In genomic region chr17:25874148-25874720, GRCm38 (mm10) we compare ENCODE assay signal across 8 mouse cellular contexts. TPM values are rescaled to one million over a fixed set of nuclear protein-coding genes. Genes with fewer than 3 reads are reported as not detected.
A peak's percentile ranks its signal among the peaks of the same experiment; 100 is the strongest.
DNase-seq lines count a peak whose midpoint lies in the region; ATAC-seq lines count a peak whose summit lies in the region.

No protein-coding gene starts in this region.

- H3K4me3 ChIP-seq in heart, embryonic 14.5 days (ENCODE audit: control insufficient read depth in 1 of 2, insufficient read depth in 1 of 2, low read depth in 1 of 2, low read length in 2 of 2) = peak overlapping the region; percentile 58 to 77
- peak overlapping the region; percentile 80 for H3K4me3 ChIP-seq in hindbrain, embryonic 13.5 days
- H3K4me3 ChIP-seq in midbrain, embryonic 12.5 days = peak overlapping the region; percentile 78

- H3K9me3 ChIP-seq in heart, embryonic 14.5 days (ENCODE audit: control insufficient read depth, low read length) = no peaks in the 10 kb centered on the region
- no peaks in the 10 kb centered on the region for H3K9me3 ChIP-seq in hindbrain, embryonic 13.5 days
- no peaks in the 10 kb centered on the region for H3K9me3 ChIP-seq in midbrain, embryonic 12.5 days

- peaks cover 13 to 23% of the 10 kb centered on the region in 2 experiments for H3K4me1 ChIP-seq in heart, embryonic 14.5 days (ENCODE audit: control insufficient read depth in 2 of 2, insufficient read depth in 2 of 2, low read length in 2 of 2)
- H3K4me1 ChIP-seq in hindbrain, embryonic 13.5 days (replicated peaks) = peaks cover 30% of the 10 kb centered on the region
- peaks cover 25% of the 10 kb centered on the region for H3K4me1 ChIP-seq in midbrain, embryonic 12.5 days

- H3K36me3 ChIP-seq in heart, embryonic 14.5 days (ENCODE audit: control insufficient read depth, insufficient read depth, low read length) = peaks cover 16% of the 10 kb centered on the region; the same call in 1 of the 2 replicates
- peaks cover 17% of the 10 kb centered on the region for H3K36me3 ChIP-seq in hindbrain, embryonic 13.5 days
- H3K36me3 ChIP-seq in midbrain, embryonic 12.5 days = peaks cover 17% of the 10 kb centered on the region

- no peak for DNase-seq in heart, adult 18-20 months
- peak; percentile 65 to 67 for DNase-seq in adrenal gland, postnatal 36 days
- no peak for DNase-seq in thymus, postnatal 25 days
- no peak for DNase-seq in frontal cortex, postnatal 10 days (ENCODE audit: low spot score in 2 of 2)
- DNase-seq in thymus, postnatal 10 days (ENCODE audit: low spot score in 2 of 2) = no peak

- peak overlapping the region; percentile 51 to 89 for H3K27ac ChIP-seq in heart, embryonic 14.5 days (replicated peaks in 1 of 2; ENCODE audit: control insufficient read depth in 1 of 2, insufficient read depth in 1 of 2, low read depth in 2 of 2, low read length in 2 of 2)
- peak overlapping the region; percentile 97 for H3K27ac ChIP-seq in hindbrain, embryonic 13.5 days
- peak overlapping the region; percentile 94 for H3K27ac ChIP-seq in midbrain, embryonic 12.5 days (replicated peaks)

- H3K9ac ChIP-seq in heart, embryonic 14.5 days (ENCODE audit: low read length) = peak overlapping the region; percentile 81
- peak overlapping the region; percentile 87 for H3K9ac ChIP-seq in hindbrain, embryonic 13.5 days
- peak overlapping the region; percentile 55 for H3K9ac ChIP-seq in midbrain, embryonic 12.5 days (replicated peaks)

- no peak for ATAC-seq in heart, embryonic 14.5 days (ENCODE audit: insufficient number of reproducible peaks, insufficient read depth, low FRiP score, low read depth)
- no peak for ATAC-seq in hindbrain, embryonic 13.5 days (ENCODE audit: low FRiP score)
- no peak for ATAC-seq in midbrain, embryonic 12.5 days (ENCODE audit: low FRiP score, low read depth)

- 9% methylated on average over 14 of the region's 14 CpGs for WGBS in heart, embryonic 14.5 days
- WGBS in hindbrain, embryonic 13.5 days = 7% methylated on average over 14 of the region's 14 CpGs
- WGBS in midbrain, embryonic 12.5 days = 7% methylated on average over 14 of the region's 14 CpGs

- H3K4me2 ChIP-seq in heart, embryonic 14.5 days (ENCODE audit: low read length) = peak overlapping the region; percentile 90
- peak overlapping the region; percentile 96 for H3K4me2 ChIP-seq in hindbrain, embryonic 13.5 days
- H3K4me2 ChIP-seq in midbrain, embryonic 12.5 days (replicated peaks) = peak overlapping the region; percentile 95

- no peaks in the 10 kb centered on the region for H3K27me3 ChIP-seq in heart, embryonic 14.5 days (ENCODE audit: control insufficient read depth, insufficient read depth, low read length)
- no peaks in the 10 kb centered on the region for H3K27me3 ChIP-seq in hindbrain, embryonic 13.5 days
- no peaks in the 10 kb centered on the region for H3K27me3 ChIP-seq in midbrain, embryonic 12.5 days

RNA-seq across cellular contexts. Expression of gene Mettl26, which starts 0.6 kb away (rescaled TPM):
- polyA plus RNA-seq in heart, embryonic 14.5 days (2014; fragmentation: Nextera tagmentation; extraction: Ambion mirVana) = 36.7 and 41.7 TPM in 2 replicates
- total RNA-seq in heart, adult 18-20 months (2021) = 10 to 100 TPM; 11.8 to 15.2 TPM
- total RNA-seq in adrenal gland, postnatal 36 days (2021) = 100 to 1,000 TPM; 106 to 124 TPM
- polyA plus RNA-seq in hindbrain, embryonic 13.5 days (2015; fragmentation: Nextera tagmentation; extraction: Ambion mirVana) = 63.0 and 65.7 TPM in 2 replicates
- 59.5 and 65.2 TPM in 2 replicates for polyA plus RNA-seq in midbrain, embryonic 12.5 days (2016; fragmentation: Nextera tagmentation; extraction: Ambion mirVana)

RNA-seq across cellular contexts. Expression of gene Mcrip2, which starts 5.7 kb away (rescaled TPM):
- polyA plus RNA-seq in heart, embryonic 14.5 days (2014; fragmentation: Nextera tagmentation; extraction: Ambion mirVana) = 164 and 184 TPM in 2 replicates
- 100 to 1,000 TPM; 283 to 318 TPM for total RNA-seq in heart, adult 18-20 months (2021)
- 100 to 1,000 TPM; 340 to 398 TPM for total RNA-seq in adrenal gland, postnatal 36 days (2021)
- 11.4 and 11.7 TPM in 2 replicates for polyA plus RNA-seq in hindbrain, embryonic 13.5 days (2015; fragmentation: Nextera tagmentation; extraction: Ambion mirVana)
- polyA plus RNA-seq in midbrain, embryonic 12.5 days (2016; fragmentation: Nextera tagmentation; extraction: Ambion mirVana) = 6.8 and 8.5 TPM in 2 replicates

RNA-seq across cellular contexts. Expression of gene Wfikkn1, which starts 6.4 kb away (rescaled TPM):
- 0.27 and 0.53 TPM in 2 replicates for polyA plus RNA-seq in heart, embryonic 14.5 days (2014; fragmentation: Nextera tagmentation; extraction: Ambion mirVana)
- total RNA-seq in heart, adult 18-20 months (2021) = under 1 TPM; 0.21 to 0.50 TPM
- 1 to 10 TPM in 1 of 2 experiments, under 1 TPM in 1; 0.99 to 1.2 TPM for total RNA-seq in adrenal gland, postnatal 36 days (2021)
- polyA plus RNA-seq in hindbrain, embryonic 13.5 days (2015; fragmentation: Nextera tagmentation; extraction: Ambion mirVana) = 0.45 and 0.63 TPM in 2 replicates
- 0.52 and 0.60 TPM in 2 replicates for polyA plus RNA-seq in midbrain, embryonic 12.5 days (2016; fragmentation: Nextera tagmentation; extraction: Ambion mirVana)

RNA-seq across cellular contexts. Expression of gene Wdr90, which starts 12.9 kb away (rescaled TPM):
- 8.2 and 8.6 TPM in 2 replicates for polyA plus RNA-seq in heart, embryonic 14.5 days (2014; fragmentation: Nextera tagmentation; extraction: Ambion mirVana)
- total RNA-seq in heart, adult 18-20 months (2021) = 1 to 10 TPM; 1.0 to 2.3 TPM
- 10 to 100 TPM; 12.9 to 15.6 TPM for total RNA-seq in adrenal gland, postnatal 36 days (2021)
- 19.4 and 19.8 TPM in 2 replicates for polyA plus RNA-seq in hindbrain, embryonic 13.5 days (2015; fragmentation: Nextera tagmentation; extraction: Ambion mirVana)
- 38.1 and 38.5 TPM in 2 replicates for polyA plus RNA-seq in midbrain, embryonic 12.5 days (2016; fragmentation: Nextera tagmentation; extraction: Ambion mirVana)

RNA-seq across cellular contexts. Expression of gene Rhot2, which starts 29.6 kb away (rescaled TPM):
- polyA plus RNA-seq in heart, embryonic 14.5 days (2014; fragmentation: Nextera tagmentation; extraction: Ambion mirVana) = 11.5 and 12.7 TPM in 2 replicates
- total RNA-seq in heart, adult 18-20 months (2021) = 100 to 1,000 TPM; 138 to 140 TPM
- total RNA-seq in adrenal gland, postnatal 36 days (2021) = 100 to 1,000 TPM in 1 of 2 experiments, 10 to 100 TPM in 1; 97.2 to 104 TPM
- polyA plus RNA-seq in hindbrain, embryonic 13.5 days (2015; fragmentation: Nextera tagmentation; extraction: Ambion mirVana) = 14.5 and 15.9 TPM in 2 replicates
- 17.7 and 21.1 TPM in 2 replicates for polyA plus RNA-seq in midbrain, embryonic 12.5 days (2016; fragmentation: Nextera tagmentation; extraction: Ambion mirVana)

Comparison
In these comparisons a context has a peak if more than half of its experiments do, and no peak if none do; other contexts are left out.
1. DNase-seq: peak in adrenal gland, postnatal 36 days (2 of 2); none in heart, adult 18-20 months (0 of 2), thymus, postnatal 25 days (single experiment), frontal cortex, postnatal 10 days (0 of 2) and thymus, postnatal 10 days (0 of 2).
2. RNA of gene Mcrip2, which starts 5.7 kb away (polyA plus RNA-seq): 164 to 184 TPM in heart, embryonic 14.5 days; 11.4 to 11.7 TPM in hindbrain, embryonic 13.5 days and 6.8 to 8.5 TPM in midbrain, embryonic 12.5 days; every median in the first group is over 10 times any median in the second.
3. Peak in every context shown above with its lines, with median percentiles within 50 percentile points of each other: H3K27ac ChIP-seq, H3K4me2 ChIP-seq, H3K4me3 ChIP-seq and H3K9ac ChIP-seq.